Mouse (Mus musculus) kidney, adult 2 months (tissue): ENCODE measurements around the gene Catsper2. TPM values are rescaled to one million over a fixed set of nuclear protein-coding genes. Genes with fewer than 3 reads are reported as not detected.

Source experiments
- DNase-seq: peaks from one replicate; pipeline ENCODE4 v3.0.0; 2021
- H3K27ac ChIP-seq: fragments of 200-500 bp; 2 replicates; pipeline ENCODE4 v1.5.1; 2012; ENCODE audit warnings: low read depth, low read length, control low read depth, inconsistent platforms; ENCODE audit not compliant: insufficient read depth
- H3K27me3 ChIP-seq: fragments of 200-500 bp; replicated peaks from 2 replicates; pipeline ENCODE4 v1.6.1; 2012; ENCODE audit warnings: mild to moderate bottlenecking, moderate library complexity, low read length, inconsistent platforms; ENCODE audit not compliant: control insufficient read depth, insufficient read depth
- H3K36me3 ChIP-seq: fragments of 200-500 bp; 2 replicates; pipeline ENCODE4 v1.6.1; 2012; ENCODE audit warnings: mild to moderate bottlenecking, moderate library complexity, low read length, inconsistent platforms; ENCODE audit not compliant: control insufficient read depth, insufficient read depth
- H3K4me1 ChIP-seq: fragments of 200-500 bp; 2 replicates; pipeline ENCODE4 v1.6.1; 2011; ENCODE audit warnings: low read length; ENCODE audit not compliant: control insufficient read depth, insufficient read depth
- H3K4me3 ChIP-seq: fragments of 200-500 bp; 2 replicates; pipeline ENCODE4 v1.5.1; 2011; ENCODE audit warnings: mild to moderate bottlenecking, low read depth, low read length, control low read depth; ENCODE audit not compliant: insufficient read depth
- CTCF ChIP-seq: fragments of 200-500 bp; conservative IDR thresholded peaks from 2 replicates; pipeline ENCODE4 v1.5.1; 2011; ENCODE audit warnings: low read depth, mild to moderate bottlenecking, control low read depth, low read length, moderate library complexity, mixed read lengths; ENCODE audit not compliant: insufficient read depth, insufficient read length
- POLR2A ChIP-seq: fragments of 200-500 bp; IDR thresholded peaks from one replicate; pipeline ENCODE4 v1.6.1; 2011; ENCODE audit warnings: low read depth, low read length, control low read depth
- WGBS: fragments of 180-500 bp; shearing (Covaris S2); methylation state at CpG from one replicate; pipeline ENCODE4 v1.1.7; 2018; 5-methylcytosine and 5-hydroxymethylcytosine counted together
- polyA plus RNA-seq: library from polyadenylated mRNA; depleted of rRNA; stranded (reverse); fragments of >200 nt; gene quantifications from 2 replicates; pipeline ENCODE4 v1.2.3, GENCODE M21; 2012

Catsper2 gene
- polyA plus RNA-seq, 1 experiment = 1.0 TPM

DNA sequence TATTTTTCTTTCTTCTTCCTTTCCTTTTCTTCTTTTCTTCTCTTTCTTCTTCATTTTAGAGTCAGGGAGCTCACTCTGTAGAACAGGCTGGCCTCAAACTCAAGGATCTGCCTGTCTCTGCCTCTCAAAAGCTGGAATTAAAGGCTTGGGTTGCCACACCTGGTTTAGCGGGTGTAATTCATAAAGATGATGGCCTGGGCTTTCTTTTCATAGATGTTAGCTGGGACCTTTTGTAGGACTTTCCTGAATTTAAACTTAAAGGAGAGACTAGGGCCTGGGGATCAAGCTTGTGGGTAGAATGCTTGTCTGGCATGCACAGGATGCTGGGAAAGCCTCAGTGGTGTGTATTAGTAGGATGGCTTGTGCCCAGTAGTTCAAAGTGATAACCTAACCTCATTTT lies 30.6 kb upstream of the Catsper2 start, which contains the start of gene Ell3:
Gene Ell3, minus strand, starts transcription at position 101 of the 400 bp plus-strand sequence.
- no peak within 1 kb of the TSS for H3K27ac ChIP-seq
- H3K36me3 ChIP-seq = no peaks in the 10 kb centered on the region
- TF ChIP-seq POLR2A (no peak), CTCF (no peak)
- no peak for DNase-seq
- H3K4me1 ChIP-seq = peaks cover 24% of the 10 kb centered on the region
- 94% methylated on average over 1 of the region's 1 CpGs for WGBS
- H3K4me3 ChIP-seq = no peak within 1 kb of the TSS
- no peaks in the 10 kb centered on the region for H3K27me3 ChIP-seq

DNA sequence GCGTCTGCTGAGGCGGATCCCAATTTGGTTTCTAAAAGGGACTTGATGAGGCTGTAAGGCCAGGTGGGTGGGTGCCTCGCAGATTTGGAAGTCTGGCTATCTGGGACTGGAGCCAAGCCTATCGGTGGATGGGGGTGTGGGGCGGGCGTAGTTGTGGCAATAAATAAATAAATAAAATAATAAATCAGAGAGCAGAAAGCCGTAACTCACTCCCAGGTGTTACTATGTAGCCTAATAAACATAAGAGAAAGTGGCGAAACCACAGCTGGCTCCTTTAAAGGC lies 29.4 kb upstream of the Catsper2 start:
- peaks cover 2% of the 10 kb centered on the region; the same call in 1 of the 2 replicates for H3K36me3 ChIP-seq
- no peak overlapping the region for H3K27ac ChIP-seq
- no peak for TF ChIP-seq CTCF
- TF ChIP-seq POLR2A = no peak
- peak overlapping the region; percentile 70 for H3K4me3 ChIP-seq
- WGBS = 12% methylated on average over 8 of the region's 8 CpGs
- H3K4me1 ChIP-seq = peaks cover 24% of the 10 kb centered on the region
- peak; percentile 14 for DNase-seq
- H3K27me3 ChIP-seq = no peaks in the 10 kb centered on the region

- WGBS = under 1% methylated on average over 30 of the region's 30 CpGs
- Histone ChIP-seq H3K36me3 (peaks cover 4% of the 10 kb centered on the region), H3K27me3 (no peaks in the 10 kb centered on the region), H3K4me1 (peaks cover 24% of the 10 kb centered on the region), H3K4me3 (peak overlapping the region; percentile 70), H3K27ac (no peak overlapping the region; the same call in 1 of the 2 replicates)
- TF ChIP-seq POLR2A (no peak), CTCF (no peak)
- peak; percentile 94 for DNase-seq
Measured at GRCm38 (mm10) chr2:121442259-121443067, 28.9 kb upstream of the Catsper2 start.

DNA sequence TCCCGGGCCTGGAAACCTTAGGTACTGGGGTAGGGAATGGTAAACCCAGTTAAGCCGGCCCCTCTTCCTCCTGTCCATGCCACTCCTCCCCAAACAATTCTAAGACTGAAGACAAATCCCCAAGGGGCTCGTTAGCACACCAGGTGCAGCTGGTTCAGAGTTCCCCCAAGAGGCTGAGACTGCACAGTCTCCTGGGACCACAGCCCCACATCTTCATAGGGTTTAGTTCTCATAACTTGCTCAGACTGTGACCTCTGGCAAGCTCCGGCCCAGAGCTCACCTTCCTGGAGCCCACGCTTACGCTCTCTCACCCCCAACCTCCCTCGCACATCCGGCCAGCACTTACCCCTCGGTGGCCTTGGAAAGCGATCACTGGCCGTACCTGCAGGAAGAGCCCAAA lies 28.2 kb upstream of the Catsper2 start:
- Histone ChIP-seq H3K4me1 (peaks cover 24% of the 10 kb centered on the region), H3K27ac (no peak overlapping the region), H3K36me3 (peaks cover 6% of the 10 kb centered on the region), H3K27me3 (no peaks in the 10 kb centered on the region), H3K4me3 (peak overlapping the region; percentile 70)
- TF ChIP-seq POLR2A (no peak), CTCF (no peak)
- 11% methylated on average over 11 of the region's 11 CpGs for WGBS
- no peak for DNase-seq

GRCm38 (mm10) chr2:121440834-121441605 lies 27.4 kb upstream of the Catsper2 start:
- DNase-seq = peak; percentile 15
- TF ChIP-seq POLR2A (no peak), CTCF (no peak)
- H3K27ac ChIP-seq = no peak overlapping the region
- H3K36me3 ChIP-seq = peaks cover 6% of the 10 kb centered on the region
- no peaks in the 10 kb centered on the region for H3K27me3 ChIP-seq
- WGBS = 57% methylated on average over 5 of the region's 5 CpGs
- H3K4me3 ChIP-seq = no peak overlapping the region
- H3K4me1 ChIP-seq = peaks cover 24% of the 10 kb centered on the region

GRCm38 (mm10) chr2:121439746-121440145 lies 26.2 kb upstream of the Catsper2 start:
- Histone ChIP-seq H3K27ac (peak overlapping the region; percentile 24; the same call in 1 of the 2 replicates), H3K4me3 (no peak overlapping the region), H3K27me3 (no peaks in the 10 kb centered on the region), H3K4me1 (peaks cover 24% of the 10 kb centered on the region), H3K36me3 (peaks cover 11% of the 10 kb centered on the region)
- TF ChIP-seq CTCF = no peak
- TF ChIP-seq POLR2A = no peak
- 50% methylated on average over 4 of the region's 4 CpGs for WGBS
- peak; percentile 89 for DNase-seq

GRCm38 (mm10) chr2:121434854-121435253 lies 21.3 kb upstream of the Catsper2 start:
- DNase-seq = no peak
- Histone ChIP-seq H3K4me1 (peaks cover under 1% of the 10 kb centered on the region; the same call in 1 of the 2 replicates), H3K27ac (no peak overlapping the region), H3K36me3 (peaks cover 30% of the 10 kb centered on the region), H3K4me3 (no peak overlapping the region), H3K27me3 (no peaks in the 10 kb centered on the region)
- no peak for TF ChIP-seq POLR2A
- TF ChIP-seq CTCF = no peak
- WGBS = 100% methylated on average over 1 of the region's 1 CpGs
